Mouse (Mus musculus) myocyte (in vitro differentiated cells): Measurements from ENCODE around the gene Tc2n.

Experiments used
- CEBPB ChIP-seq: IDR thresholded peaks from 2 replicates; pipeline ENCODE4 v1.6.1; 2011; ENCODE audit warnings: mild to moderate bottlenecking, moderate library complexity; ENCODE audit not compliant: poor library complexity, insufficient read depth, severe bottlenecking
- MAX ChIP-seq: IDR thresholded peaks from one replicate; pipeline ENCODE4 v1.6.1; 2011; ENCODE audit warnings: low read depth, mild to moderate bottlenecking, control low read depth
- MYOG ChIP-seq, 3 experiments: IDR thresholded peaks; one replicate each; pipeline ENCODE4 v1.6.1; 2011; ENCODE audit warnings: control low read depth in 2 of 3, low read depth in 2 of 3, mild to moderate bottlenecking in 2 of 3; ENCODE audit not compliant: insufficient read length in 2 of 3, control insufficient read depth in 1 of 3, insufficient read depth in 1 of 3
- POLR2A ChIP-seq: IDR thresholded peaks from one replicate; pipeline ENCODE4 v1.6.1; 2011; ENCODE audit warnings: low read depth, mild to moderate bottlenecking, control low read depth, moderate library complexity; ENCODE audit not compliant: insufficient read length
- POLR2AphosphoS2 ChIP-seq: IDR thresholded peaks from one replicate; pipeline ENCODE4 v1.6.1; 2011; ENCODE audit warnings: low read depth, control low read depth; ENCODE audit not compliant: insufficient read length
- USF1 ChIP-seq: IDR thresholded peaks from one replicate; pipeline ENCODE4 v1.6.1; 2011; ENCODE audit warnings: low read depth, mild to moderate bottlenecking, control low read depth, moderate library complexity

DNA sequence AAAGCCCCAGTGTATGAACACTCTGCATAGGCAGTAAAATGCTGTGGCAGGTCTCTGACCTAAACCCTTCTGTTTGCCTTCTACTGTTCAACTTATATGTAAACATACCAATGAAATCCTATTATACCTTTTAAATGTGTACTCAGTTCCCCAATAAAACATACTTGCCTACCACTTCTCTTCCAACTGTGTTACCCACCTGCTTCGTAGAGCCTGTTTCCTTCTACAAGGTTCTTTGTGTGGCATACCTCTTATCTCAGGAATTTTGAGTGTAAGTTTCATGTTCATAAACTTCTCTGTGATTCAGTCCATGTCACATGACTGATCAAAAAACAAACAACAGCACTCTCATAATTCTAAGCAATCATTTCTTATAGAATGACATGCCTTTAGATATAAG is 85.2 kb downstream of the Tc2n start:
- TF ChIP-seq POLR2AphosphoS2 (no peak), CEBPB (no peak), MAX (no peak), POLR2A (no peak), MYOG (IDR thresholded peaks at IDR 0.05; ENCODE audit: control insufficient read depth in 1 of 3, insufficient read depth in 1 of 3, insufficient read length in 2 of 3, low read depth in 2 of 3) (no peak), USF1 (no peak)
